Mouse (Mus musculus): ENCODE data around the gene Macrod1. TPM values are rescaled to one million over a fixed set of nuclear protein-coding genes. Genes with fewer than 3 reads are reported as not detected.

Macrod1 gene
- polyA plus RNA-seq, 1 experiment, result 6.2 TPM

- no peaks in the 10 kb centered on the region; the same call in 1 of the 2 replicates for H3K4me1 ChIP-seq (ENCODE audit: control insufficient read depth, insufficient read depth, low read length)
- WGBS, result 91% methylated on average over 9 of the region's 9 CpGs
- no peak overlapping the region for H3K4me3 ChIP-seq (replicated peaks; ENCODE audit: control insufficient read depth, low read depth, low read length)
- no peak overlapping the region for H3K27ac ChIP-seq (ENCODE audit: control insufficient read depth, insufficient read depth, low read depth, low read length, poor library complexity)
- TF ChIP-seq POLR2A (IDR thresholded peaks at IDR 0.05; ENCODE audit: borderline replicate concordance, control insufficient read depth, low read depth, low read length), result no peak
- TF ChIP-seq CTCF (IDR thresholded peaks at IDR 0.05; ENCODE audit: control insufficient read depth, insufficient read depth, low read length), result no peak
Observed at GRCm38 (mm10) chr19:7235461-7235860, 178.9 kb downstream of the Macrod1 start.

DNA sequence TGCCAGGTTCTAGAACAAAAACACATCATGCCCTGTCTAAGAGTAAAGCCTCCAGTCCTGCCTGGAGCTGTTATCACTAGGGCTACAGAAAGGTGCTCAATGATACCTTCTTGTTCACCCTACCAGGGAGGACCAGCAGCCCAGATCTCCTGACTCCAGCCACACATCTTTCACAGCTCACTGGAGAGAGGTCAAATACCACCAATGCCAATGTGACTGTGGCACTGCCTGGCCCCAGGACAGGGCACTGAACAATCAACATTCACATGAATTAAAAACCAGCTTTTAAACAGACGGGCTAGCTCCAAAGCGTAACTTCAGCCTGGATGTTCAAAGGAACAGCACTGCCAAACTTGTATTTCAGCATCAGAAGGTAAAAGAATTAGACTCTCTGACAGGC, 179.4 kb downstream of the Macrod1 start:
- Histone ChIP-seq H3K4me3 (replicated peaks; ENCODE audit: control insufficient read depth, low read depth, low read length) (no peak overlapping the region), H3K4me1 (ENCODE audit: control insufficient read depth, insufficient read depth, low read length) (no peaks in the 10 kb centered on the region; the same call in 1 of the 2 replicates), H3K27ac (ENCODE audit: control insufficient read depth, insufficient read depth, low read depth, low read length, poor library complexity) (no peak overlapping the region)
- WGBS, result 89% methylated on average over 2 of the region's 2 CpGs
- TF ChIP-seq CTCF (IDR thresholded peaks at IDR 0.05; ENCODE audit: control insufficient read depth, insufficient read depth, low read length) (no peak), POLR2A (IDR thresholded peaks at IDR 0.05; ENCODE audit: borderline replicate concordance, control insufficient read depth, low read depth, low read length) (no peak)

DNA sequence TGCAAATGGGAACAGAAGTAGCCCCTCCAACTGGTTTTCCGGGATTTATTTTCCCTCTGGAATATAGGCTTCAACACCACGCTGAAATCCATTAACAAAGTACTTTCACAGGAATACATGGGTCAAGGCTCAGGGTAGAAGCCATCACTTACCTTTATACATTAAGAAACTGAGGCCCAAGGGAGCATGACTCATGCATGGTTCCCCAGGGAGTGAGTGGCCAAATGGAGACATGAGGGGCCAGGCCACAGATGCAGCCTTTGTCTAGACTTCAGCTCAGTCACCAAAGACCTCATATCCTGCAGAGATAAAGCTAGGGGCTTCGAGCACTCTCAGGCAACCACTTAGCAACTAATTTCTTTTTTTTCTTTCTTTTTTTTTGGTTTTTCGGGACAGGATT, 180.1 kb downstream of the Macrod1 start:
- Histone ChIP-seq H3K4me3 (replicated peaks; ENCODE audit: control insufficient read depth, low read depth, low read length) (no peak overlapping the region), H3K4me1 (ENCODE audit: control insufficient read depth, insufficient read depth, low read length) (no peaks in the 10 kb centered on the region; the same call in 1 of the 2 replicates), H3K27ac (ENCODE audit: control insufficient read depth, insufficient read depth, low read depth, low read length, poor library complexity) (no peak overlapping the region)
- no peak for TF ChIP-seq CTCF (IDR thresholded peaks at IDR 0.05; ENCODE audit: control insufficient read depth, insufficient read depth, low read length)
- no peak for TF ChIP-seq POLR2A (IDR thresholded peaks at IDR 0.05; ENCODE audit: borderline replicate concordance, control insufficient read depth, low read depth, low read length)
- 85% methylated on average over 4 of the region's 4 CpGs for WGBS

GRCm38 (mm10) chr19:7239574-7239973, 183.0 kb downstream of the Macrod1 start:
- no peak for TF ChIP-seq CTCF (IDR thresholded peaks at IDR 0.05; ENCODE audit: control insufficient read depth, insufficient read depth, low read length)
- TF ChIP-seq POLR2A (IDR thresholded peaks at IDR 0.05; ENCODE audit: borderline replicate concordance, control insufficient read depth, low read depth, low read length), result no peak
- peak overlapping the region; percentile 81 for H3K4me3 ChIP-seq (replicated peaks; ENCODE audit: control insufficient read depth, low read depth, low read length)
- no peaks in the 10 kb centered on the region; the same call in 1 of the 2 replicates for H3K4me1 ChIP-seq (ENCODE audit: control insufficient read depth, insufficient read depth, low read length)
- H3K27ac ChIP-seq (ENCODE audit: control insufficient read depth, insufficient read depth, low read depth, low read length, poor library complexity), result no peak overlapping the region
- 86% methylated on average over 3 of the region's 3 CpGs for WGBS

GRCm38 (mm10) chr19:7240291-7240690, 183.7 kb downstream of the Macrod1 start:
- no peaks in the 10 kb centered on the region for H3K4me1 ChIP-seq (ENCODE audit: control insufficient read depth, insufficient read depth, low read length)
- WGBS, result 1% methylated on average over 13 of the region's 13 CpGs
- TF ChIP-seq CTCF (IDR thresholded peaks at IDR 0.05; ENCODE audit: control insufficient read depth, insufficient read depth, low read length) (no peak), POLR2A (IDR thresholded peaks at IDR 0.05; ENCODE audit: borderline replicate concordance, control insufficient read depth, low read depth, low read length) (no peak)
- H3K27ac ChIP-seq (ENCODE audit: control insufficient read depth, insufficient read depth, low read depth, low read length, poor library complexity), result peak overlapping the region; percentile 85
- peak overlapping the region; percentile 81 for H3K4me3 ChIP-seq (replicated peaks; ENCODE audit: control insufficient read depth, low read depth, low read length)

DNA sequence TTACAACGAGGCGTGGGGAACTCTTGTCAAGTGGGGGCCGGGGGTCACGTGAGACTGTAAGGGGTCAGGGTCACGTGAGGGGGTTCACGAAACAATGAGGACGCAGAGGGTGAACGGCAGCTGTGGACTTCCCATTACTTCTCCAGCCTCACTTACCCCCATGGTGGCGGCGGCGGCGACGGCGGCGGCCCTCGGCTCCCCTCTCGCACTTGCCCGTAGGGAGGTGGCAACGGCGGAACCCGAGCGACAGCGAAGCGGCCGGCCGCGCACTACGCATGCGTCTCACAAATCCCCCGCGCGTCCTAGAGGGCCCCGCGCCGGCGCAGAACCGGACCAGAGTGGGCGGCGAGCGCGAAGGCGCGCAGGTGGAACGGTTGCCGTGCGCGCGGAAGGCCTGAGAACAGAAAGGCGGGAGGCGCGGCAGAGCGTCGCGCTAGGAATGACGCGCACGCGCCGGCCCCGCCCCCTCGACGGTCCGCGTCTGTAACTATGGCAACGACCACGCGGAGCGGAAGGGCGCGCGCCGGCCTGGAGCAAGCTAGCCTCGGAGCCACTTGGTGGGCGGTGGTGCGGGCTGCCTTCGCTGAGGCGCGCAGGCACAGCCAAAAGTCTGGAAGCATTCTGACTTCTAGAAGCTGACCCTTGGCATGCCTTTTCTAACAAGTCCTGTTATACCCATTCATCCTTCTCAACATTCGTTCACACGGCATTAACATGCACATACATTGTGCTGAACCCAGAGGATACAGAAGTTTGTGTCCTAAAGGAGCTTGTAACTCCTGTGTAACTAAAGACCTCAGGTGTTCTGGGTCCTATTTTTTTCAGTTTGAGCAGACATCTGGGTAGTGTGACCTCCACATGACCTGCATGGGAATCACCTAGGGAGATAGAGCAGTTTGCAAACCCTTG, 184.4 kb downstream of the Macrod1 start, which contains the start of gene Naa40:
Gene Naa40 (minus strand): TSS at position 402 of the 909 bp plus-strand sequence.
- Histone ChIP-seq H3K4me1 (ENCODE audit: control insufficient read depth, insufficient read depth, low read length) (no peaks in the 10 kb centered on the region), H3K27ac (ENCODE audit: control insufficient read depth, insufficient read depth, low read depth, low read length, poor library complexity) (peak within 1 kb of the TSS; percentile 85), H3K4me3 (replicated peaks; ENCODE audit: control insufficient read depth, low read depth, low read length) (peak within 1 kb of the TSS; percentile 81)
- under 1% methylated on average over 80 of the region's 80 CpGs for WGBS
- peak; percentile 55; the same call in 1 of the 2 replicates for TF ChIP-seq POLR2A (IDR thresholded peaks at IDR 0.05; ENCODE audit: borderline replicate concordance, control insufficient read depth, low read depth, low read length)
- no peak for TF ChIP-seq CTCF (IDR thresholded peaks at IDR 0.05; ENCODE audit: control insufficient read depth, insufficient read depth, low read length)

GRCm38 (mm10) chr19:7246021-7246420, 189.4 kb downstream of the Macrod1 start:
- Histone ChIP-seq H3K27ac (ENCODE audit: control insufficient read depth, insufficient read depth, low read depth, low read length, poor library complexity) (no peak overlapping the region), H3K4me1 (ENCODE audit: control insufficient read depth, insufficient read depth, low read length) (no peaks in the 10 kb centered on the region), H3K4me3 (replicated peaks; ENCODE audit: control insufficient read depth, low read depth, low read length) (no peak overlapping the region)
- 72% methylated on average over 3 of the region's 3 CpGs for WGBS
- no peak for TF ChIP-seq POLR2A (IDR thresholded peaks at IDR 0.05; ENCODE audit: borderline replicate concordance, control insufficient read depth, low read depth, low read length)
- TF ChIP-seq CTCF (IDR thresholded peaks at IDR 0.05; ENCODE audit: control insufficient read depth, insufficient read depth, low read length), result no peak

Other genes with a start within 250 kb of the Macrod1 start
- 4.7 and 5.5 TPM in 2 replicates for gene Rps6ka4, start 216.2 kb upstream of the Macrod1 start, polyA plus RNA-seq (2011; ENCODE audit: insufficient read depth, insufficient read length, low replicate concordance, missing spikeins)
- gene Ccdc88b, start 198.6 kb upstream of the Macrod1 start, polyA plus RNA-seq (2011; ENCODE audit: insufficient read depth, insufficient read length, low replicate concordance, missing spikeins), result 29.0 and 66.6 TPM in 2 replicates
- gene Trmt112, start 147.1 kb upstream of the Macrod1 start, polyA plus RNA-seq (2011; ENCODE audit: insufficient read depth, insufficient read length, low replicate concordance, missing spikeins), result 28.6 and 37.9 TPM in 2 replicates
- 181 and 324 TPM in 2 replicates for gene Prdx5, start 146.7 kb upstream of the Macrod1 start, polyA plus RNA-seq (2011; ENCODE audit: insufficient read depth, insufficient read length, low replicate concordance, missing spikeins)
- 25.1 and 27.2 TPM in 2 replicates for gene Esrra, start 135.0 kb upstream of the Macrod1 start, polyA plus RNA-seq (2011; ENCODE audit: insufficient read depth, insufficient read length, low replicate concordance, missing spikeins)
- gene Catsperz, start 131.4 kb upstream of the Macrod1 start, polyA plus RNA-seq (2011; ENCODE audit: insufficient read depth, insufficient read length, low replicate concordance, missing spikeins), result 2.6 TPM in 1 of 2 replicates, not detected in the other
- gene Kcnk4, start 122.3 kb upstream of the Macrod1 start, polyA plus RNA-seq (2011; ENCODE audit: insufficient read depth, insufficient read length, low replicate concordance, missing spikeins), result not detected in 2 replicates
- 15.4 and 20.4 TPM in 2 replicates for gene Bad, start 114.9 kb upstream of the Macrod1 start, polyA plus RNA-seq (2011; ENCODE audit: insufficient read depth, insufficient read length, low replicate concordance, missing spikeins)
- 18.7 and 31.9 TPM in 2 replicates for gene Gpr137, start 114.3 kb upstream of the Macrod1 start, polyA plus RNA-seq (2011; ENCODE audit: insufficient read depth, insufficient read length, low replicate concordance, missing spikeins)
- gene Ppp1r14b, start 81.8 kb upstream of the Macrod1 start, polyA plus RNA-seq (2011; ENCODE audit: insufficient read depth, insufficient read length, low replicate concordance, missing spikeins), result 83.5 and 137 TPM in 2 replicates
- gene Plcb3, start 80.3 kb upstream of the Macrod1 start, polyA plus RNA-seq (2011; ENCODE audit: insufficient read depth, insufficient read length, low replicate concordance, missing spikeins), result 9.7 and 14.6 TPM in 2 replicates
- gene Fkbp2, start 76.3 kb upstream of the Macrod1 start, polyA plus RNA-seq (2011; ENCODE audit: insufficient read depth, insufficient read length, low replicate concordance, missing spikeins), result 40.9 and 42.3 TPM in 2 replicates
- gene Vegfb, start 69.2 kb upstream of the Macrod1 start, polyA plus RNA-seq (2011; ENCODE audit: insufficient read depth, insufficient read length, low replicate concordance, missing spikeins), result 10.0 and 14.0 TPM in 2 replicates
- 14.8 and 28.8 TPM in 2 replicates for gene Dnajc4, start 64.2 kb upstream of the Macrod1 start, polyA plus RNA-seq (2011; ENCODE audit: insufficient read depth, insufficient read length, low replicate concordance, missing spikeins)
- 13.2 and 20.7 TPM in 2 replicates for gene Nudt22, start 60.7 kb upstream of the Macrod1 start, polyA plus RNA-seq (2011; ENCODE audit: insufficient read depth, insufficient read length, low replicate concordance, missing spikeins)
- 4.6 TPM in 1 of 2 replicates, not detected in the other for gene Trpt1, start 60.7 kb upstream of the Macrod1 start, polyA plus RNA-seq (2011; ENCODE audit: insufficient read depth, insufficient read length, low replicate concordance, missing spikeins)
- 149 and 202 TPM in 2 replicates for gene Fermt3, start 37.3 kb upstream of the Macrod1 start, polyA plus RNA-seq (2011; ENCODE audit: insufficient read depth, insufficient read length, low replicate concordance, missing spikeins)
- gene Stip1, start 16.8 kb upstream of the Macrod1 start, polyA plus RNA-seq (2011; ENCODE audit: insufficient read depth, insufficient read length, low replicate concordance, missing spikeins), result 54.6 and 95.7 TPM in 2 replicates
- gene Flrt1, start 48.9 kb downstream of the Macrod1 start, polyA plus RNA-seq (2011; ENCODE audit: insufficient read depth, insufficient read length, low replicate concordance, missing spikeins), result not detected in 2 replicates
- gene Otub1, start 149.5 kb downstream of the Macrod1 start, polyA plus RNA-seq (2011; ENCODE audit: insufficient read depth, insufficient read length, low replicate concordance, missing spikeins), result 24.0 and 45.5 TPM in 2 replicates
- 369 and 431 TPM in 2 replicates for gene Cox8a, start 160.8 kb downstream of the Macrod1 start, polyA plus RNA-seq (2011; ENCODE audit: insufficient read depth, insufficient read length, low replicate concordance, missing spikeins)
- gene Naa40, start 184.4 kb downstream of the Macrod1 start, polyA plus RNA-seq (2011; ENCODE audit: insufficient read depth, insufficient read length, low replicate concordance, missing spikeins), result 16.3 and 17.7 TPM in 2 replicates
- 4.4 and 19.6 TPM in 2 replicates for gene Rcor2, start 210.5 kb downstream of the Macrod1 start, polyA plus RNA-seq (2011; ENCODE audit: insufficient read depth, insufficient read length, low replicate concordance, missing spikeins)